Mouse (Mus musculus): ENCODE results near the gene C3ar1. TPM values are rescaled to one million over a fixed set of nuclear protein-coding genes. Genes with fewer than 3 reads are reported as not detected.
A peak's percentile ranks its signal among the peaks of the same experiment; 100 is the strongest.

The C3ar1 gene
- total RNA-seq, 2 experiments from 2014 or later, result 0.10 TPM; not detected in 1

GRCm38 (mm10) chr6:122801301-122801800 lies 54.6 kb downstream of the C3ar1 start, which contains the start of gene Slc2a3:
Slc2a3 (minus strand) TSS chr6:122801640.
- ATAC-seq (replicated peaks; ENCODE audit: poor library complexity, severe bottlenecking), result peak; percentile 62

GRCm38 (mm10) chr6:122800640-122801300 lies 55.2 kb downstream of the C3ar1 start:
- ATAC-seq (replicated peaks; ENCODE audit: poor library complexity, severe bottlenecking), result peak; percentile 46

Other genes with a start within 250 kb of the C3ar1 start
- 3.5 and 3.8 TPM in 2 replicates for gene Gdf3, start 246.1 kb downstream of the C3ar1 start, total RNA-seq (2014; fragmentation: Nextera tagmentation)
- gene Gdf3, start 246.1 kb downstream of the C3ar1 start, total RNA-seq (2017), result 5.1 and 6.1 TPM in 2 replicates
- not detected in 2 replicates for gene Dppa3, start 229.8 kb downstream of the C3ar1 start, total RNA-seq (2014; fragmentation: Nextera tagmentation)
- gene Dppa3, start 229.8 kb downstream of the C3ar1 start, total RNA-seq (2017), result not detected in 2 replicates
- gene Nanog, start 148.7 kb downstream of the C3ar1 start, total RNA-seq (2014; fragmentation: Nextera tagmentation), result not detected in 2 replicates
- gene Nanog, start 148.7 kb downstream of the C3ar1 start, total RNA-seq (2017), result not detected in 2 replicates
- gene Slc2a3, start 54.5 kb downstream of the C3ar1 start, total RNA-seq (2014; fragmentation: Nextera tagmentation), result 4.7 and 6.5 TPM in 2 replicates
- 8.4 and 8.8 TPM in 2 replicates for gene Slc2a3, start 54.5 kb downstream of the C3ar1 start, total RNA-seq (2017)
- gene Foxj2, start 36.2 kb downstream of the C3ar1 start, total RNA-seq (2014; fragmentation: Nextera tagmentation), result 5.2 and 8.1 TPM in 2 replicates
- gene Foxj2, start 36.2 kb downstream of the C3ar1 start, total RNA-seq (2017), result 1.6 and 3.5 TPM in 2 replicates
- 24.8 and 26.1 TPM in 2 replicates for gene Necap1, start 18.3 kb upstream of the C3ar1 start, total RNA-seq (2014; fragmentation: Nextera tagmentation)
- 14.3 and 25.7 TPM in 2 replicates for gene Necap1, start 18.3 kb upstream of the C3ar1 start, total RNA-seq (2017)
- gene Clec4a1, start 65.7 kb upstream of the C3ar1 start, total RNA-seq (2014; fragmentation: Nextera tagmentation), result 1.7 TPM in 1 of 2 replicates, not detected in the other
- gene Clec4a1, start 65.7 kb upstream of the C3ar1 start, total RNA-seq (2017), result 0.93 and 1.3 TPM in 2 replicates
- gene Clec4a3, start 96.4 kb upstream of the C3ar1 start, total RNA-seq (2014; fragmentation: Nextera tagmentation), result 5.3 TPM in 1 of 2 replicates, not detected in the other
- 0.93 and 2.5 TPM in 2 replicates for gene Clec4a3, start 96.4 kb upstream of the C3ar1 start, total RNA-seq (2017)
- not detected in 2 replicates for gene Clec4a4, start 134.2 kb upstream of the C3ar1 start, total RNA-seq (2014; fragmentation: Nextera tagmentation)
- not detected in 2 replicates for gene Clec4a4, start 134.2 kb upstream of the C3ar1 start, total RNA-seq (2017)
- not detected in 2 replicates for gene Clec4b1, start 193.8 kb upstream of the C3ar1 start, total RNA-seq (2014; fragmentation: Nextera tagmentation)
- 2.6 TPM in 1 of 2 replicates, not detected in the other for gene Clec4b1, start 193.8 kb upstream of the C3ar1 start, total RNA-seq (2017)

Data from granulocyte monocyte progenitor cell, adult 5-6 weeks (primary cell).